Mouse (Mus musculus): ENCODE measurements around the gene Gm10142. TPM values are rescaled to one million over a fixed set of nuclear protein-coding genes. Genes with fewer than 3 reads are reported as not detected.

Gm10142 gene
- not detected in 2 replicates for polyA plus RNA-seq (2014; fragmentation: Nextera tagmentation; extraction: Ambion mirVana)

DNA sequence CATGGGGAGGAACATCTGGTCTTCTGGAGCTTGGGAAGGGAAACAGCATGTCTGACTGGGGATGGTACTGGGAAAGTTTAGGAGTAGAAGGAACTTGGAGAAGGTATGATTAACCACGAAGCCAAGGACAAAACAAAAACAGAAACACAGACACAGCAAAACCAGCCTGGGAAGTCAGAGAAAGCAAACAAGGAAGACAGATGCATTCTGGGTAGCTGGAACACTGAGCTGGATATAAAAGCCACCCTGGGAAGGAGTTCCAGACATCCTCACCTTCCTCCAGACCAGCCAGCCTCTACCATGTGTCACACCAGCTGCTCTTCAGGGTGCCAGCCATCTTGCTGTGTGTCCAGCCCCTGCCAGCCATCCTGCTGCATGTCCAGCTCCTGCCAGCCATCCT, at the start of gene Gm10142:
TSS of gene Gm10142 (plus strand) at position 301 of the 400 bp plus-strand sequence.
- no peak within 1 kb of the TSS for H3K4me2 ChIP-seq (ENCODE audit: low read length)
- ATAC-seq (no peak), DNase-seq (ENCODE audit: low spot score) (no peak)
- 92% methylated on average over 1 of the region's 1 CpGs for WGBS
- H3K36me3 ChIP-seq (ENCODE audit: control insufficient read depth, insufficient read depth, low read length) = no peaks in the 10 kb centered on the region
- no peak within 1 kb of the TSS for H3K27ac ChIP-seq (ENCODE audit: low read depth, low read length)
- no peaks in the 10 kb centered on the region for H3K4me1 ChIP-seq (ENCODE audit: control insufficient read depth, insufficient read depth, low read length)
- H3K4me3 ChIP-seq (ENCODE audit: low read depth, low read length) = no peak within 1 kb of the TSS
- no peak within 1 kb of the TSS for H3K9ac ChIP-seq (ENCODE audit: low read length)
- no peaks in the 10 kb centered on the region for H3K27me3 ChIP-seq (replicated peaks; ENCODE audit: control insufficient read depth, insufficient read depth, low read length)
- H3K9me3 ChIP-seq (replicated peaks; ENCODE audit: control insufficient read depth, low read length) = no peaks in the 10 kb centered on the region; the same call in 1 of the 2 replicates

DNA sequence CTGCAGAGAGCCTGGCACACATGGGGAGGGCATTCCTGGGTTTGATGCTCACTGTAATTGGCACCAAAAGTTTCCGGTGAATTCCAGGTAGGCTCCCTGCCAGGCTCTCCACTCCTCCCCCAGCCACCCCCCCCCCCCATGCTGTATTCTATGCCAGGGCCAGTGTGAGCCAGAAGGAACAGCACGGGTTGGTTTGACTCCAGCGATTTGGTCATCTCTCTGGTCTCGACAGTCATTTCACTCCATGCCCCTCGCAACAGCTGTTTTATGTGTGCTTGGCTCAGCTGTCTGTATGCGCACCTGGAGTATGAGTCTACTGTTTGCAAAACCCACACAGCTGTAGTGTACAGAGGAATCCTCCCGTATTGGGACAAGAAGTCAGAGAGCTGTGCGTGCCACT, 49.3 kb upstream of the Gm10142 start:
- H3K36me3 ChIP-seq (ENCODE audit: control insufficient read depth, insufficient read depth, low read length) = no peaks in the 10 kb centered on the region
- H3K4me3 ChIP-seq (ENCODE audit: low read depth, low read length) = no peak overlapping the region
- no peak overlapping the region for H3K27ac ChIP-seq (ENCODE audit: low read depth, low read length)
- no peak for ATAC-seq
- 79% methylated on average over 8 of the region's 8 CpGs for WGBS
- no peak overlapping the region for H3K9ac ChIP-seq (ENCODE audit: low read length)
- H3K9me3 ChIP-seq (replicated peaks; ENCODE audit: control insufficient read depth, low read length) = no peaks in the 10 kb centered on the region
- DNase-seq (ENCODE audit: low spot score) = no peak
- no peaks in the 10 kb centered on the region for H3K4me1 ChIP-seq (ENCODE audit: control insufficient read depth, insufficient read depth, low read length)
- no peak overlapping the region for H3K4me2 ChIP-seq (ENCODE audit: low read length)
- no peaks in the 10 kb centered on the region for H3K27me3 ChIP-seq (replicated peaks; ENCODE audit: control insufficient read depth, insufficient read depth, low read length)

GRCm38 (mm10) chr10:77667402-77667801, 48.2 kb upstream of the Gm10142 start:
- H3K9me3 ChIP-seq (replicated peaks; ENCODE audit: control insufficient read depth, low read length) = no peaks in the 10 kb centered on the region
- no peak overlapping the region for H3K9ac ChIP-seq (ENCODE audit: low read length)
- no peaks in the 10 kb centered on the region for H3K36me3 ChIP-seq (ENCODE audit: control insufficient read depth, insufficient read depth, low read length)
- WGBS = 82% methylated on average over 4 of the region's 4 CpGs
- no peak overlapping the region for H3K4me2 ChIP-seq (ENCODE audit: low read length)
- no peak overlapping the region for H3K27ac ChIP-seq (ENCODE audit: low read depth, low read length)
- no peak for DNase-seq (ENCODE audit: low spot score)
- H3K4me1 ChIP-seq (ENCODE audit: control insufficient read depth, insufficient read depth, low read length) = no peaks in the 10 kb centered on the region
- ATAC-seq = no peak
- no peaks in the 10 kb centered on the region for H3K27me3 ChIP-seq (replicated peaks; ENCODE audit: control insufficient read depth, insufficient read depth, low read length)
- no peak overlapping the region for H3K4me3 ChIP-seq (ENCODE audit: low read depth, low read length)

GRCm38 (mm10) chr10:77670710-77671109, 44.9 kb upstream of the Gm10142 start:
- no peak for ATAC-seq
- H3K27ac ChIP-seq (ENCODE audit: low read depth, low read length) = no peak overlapping the region
- no peaks in the 10 kb centered on the region for H3K9me3 ChIP-seq (replicated peaks; ENCODE audit: control insufficient read depth, low read length)
- no peaks in the 10 kb centered on the region for H3K27me3 ChIP-seq (replicated peaks; ENCODE audit: control insufficient read depth, insufficient read depth, low read length)
- H3K4me3 ChIP-seq (ENCODE audit: low read depth, low read length) = no peak overlapping the region
- H3K9ac ChIP-seq (ENCODE audit: low read length) = no peak overlapping the region
- no peaks in the 10 kb centered on the region for H3K4me1 ChIP-seq (ENCODE audit: control insufficient read depth, insufficient read depth, low read length)
- no peaks in the 10 kb centered on the region for H3K36me3 ChIP-seq (ENCODE audit: control insufficient read depth, insufficient read depth, low read length)
- no peak for DNase-seq (ENCODE audit: low spot score)
- WGBS = 79% methylated on average over 4 of the region's 4 CpGs
- no peak overlapping the region for H3K4me2 ChIP-seq (ENCODE audit: low read length)

DNA sequence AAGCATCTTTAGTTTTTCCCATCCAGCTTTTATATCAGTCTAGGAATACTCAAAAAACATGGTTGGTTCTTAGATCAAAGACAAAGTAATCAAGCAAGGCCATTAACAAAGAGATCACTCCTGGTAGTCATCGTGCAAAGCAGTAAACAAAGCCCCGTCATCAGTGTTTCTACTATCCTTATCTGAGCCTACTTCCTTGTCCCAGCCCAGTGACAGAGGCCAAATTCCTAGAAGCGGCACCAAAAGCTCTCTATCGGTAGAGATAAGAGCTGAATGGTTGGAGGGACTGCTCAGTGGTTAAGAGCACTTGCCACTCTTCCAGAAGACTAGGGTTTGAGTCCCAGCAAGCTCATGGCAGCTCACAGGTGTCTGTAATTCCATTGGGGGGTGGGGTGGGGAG, 44.1 kb upstream of the Gm10142 start:
- H3K36me3 ChIP-seq (ENCODE audit: control insufficient read depth, insufficient read depth, low read length) = no peaks in the 10 kb centered on the region
- no peak overlapping the region for H3K4me3 ChIP-seq (ENCODE audit: low read depth, low read length)
- H3K4me1 ChIP-seq (ENCODE audit: control insufficient read depth, insufficient read depth, low read length) = no peaks in the 10 kb centered on the region
- WGBS = 89% methylated on average over 4 of the region's 4 CpGs
- H3K9me3 ChIP-seq (replicated peaks; ENCODE audit: control insufficient read depth, low read length) = no peaks in the 10 kb centered on the region
- H3K27ac ChIP-seq (ENCODE audit: low read depth, low read length) = no peak overlapping the region
- H3K9ac ChIP-seq (ENCODE audit: low read length) = no peak overlapping the region
- no peaks in the 10 kb centered on the region for H3K27me3 ChIP-seq (replicated peaks; ENCODE audit: control insufficient read depth, insufficient read depth, low read length)
- H3K4me2 ChIP-seq (ENCODE audit: low read length) = no peak overlapping the region
- ATAC-seq = no peak
- DNase-seq (ENCODE audit: low spot score) = no peak

DNA sequence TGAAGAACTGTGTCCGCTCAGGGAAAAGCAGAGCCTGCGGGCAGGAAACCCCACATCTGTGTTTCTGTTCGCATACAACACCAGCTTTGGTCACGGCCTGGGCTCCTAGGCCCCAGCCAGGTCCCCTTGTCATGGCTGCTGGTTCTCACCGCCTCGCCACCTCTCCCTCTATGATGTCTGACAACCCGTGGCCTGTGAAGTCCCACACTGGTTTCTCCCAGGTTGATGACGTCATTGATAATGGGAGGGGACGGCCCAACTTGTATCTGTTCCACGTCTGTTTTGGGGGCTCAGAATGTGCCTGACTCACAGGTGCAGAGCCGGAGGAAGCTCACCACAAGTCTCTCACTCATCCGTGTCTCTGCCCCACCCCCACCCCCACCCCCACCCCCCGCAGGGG, 41.8 kb upstream of the Gm10142 start:
- 63% methylated on average over 13 of the region's 13 CpGs for WGBS
- Histone ChIP-seq H3K4me1 (ENCODE audit: control insufficient read depth, insufficient read depth, low read length) (peaks cover 9% of the 10 kb centered on the region), H3K27ac (ENCODE audit: low read depth, low read length) (no peak overlapping the region), H3K9me3 (replicated peaks; ENCODE audit: control insufficient read depth, low read length) (no peaks in the 10 kb centered on the region), H3K4me3 (ENCODE audit: low read depth, low read length) (no peak overlapping the region), H3K4me2 (ENCODE audit: low read length) (no peak overlapping the region), H3K36me3 (ENCODE audit: control insufficient read depth, insufficient read depth, low read length) (no peaks in the 10 kb centered on the region), H3K9ac (ENCODE audit: low read length) (no peak overlapping the region), H3K27me3 (replicated peaks; ENCODE audit: control insufficient read depth, insufficient read depth, low read length) (peaks cover 5% of the 10 kb centered on the region; the same call in 1 of the 2 replicates)
- no peak for DNase-seq (ENCODE audit: low spot score)
- no peak for ATAC-seq

DNA sequence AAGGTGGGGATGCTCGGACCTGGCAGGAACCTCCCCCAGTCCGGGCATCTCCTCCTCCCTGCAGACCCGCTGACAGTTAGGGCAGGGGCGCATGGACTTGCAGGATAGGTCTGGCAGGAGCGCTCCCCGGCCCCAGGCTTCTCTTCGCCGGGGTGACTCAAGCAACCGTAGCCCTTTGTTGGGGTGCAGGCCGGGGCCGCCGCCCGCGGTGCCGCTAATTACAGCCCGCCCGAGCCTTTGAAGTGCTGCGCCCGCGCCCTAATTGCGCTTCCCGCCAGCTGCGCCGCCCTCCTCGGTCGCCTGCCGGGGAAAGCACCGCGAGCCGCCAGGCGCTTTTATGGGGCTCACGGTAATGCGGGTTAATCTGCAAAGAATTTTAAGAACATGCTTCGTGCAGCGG, 38.0 kb upstream of the Gm10142 start:
- WGBS = 0% methylated on average over 35 of the region's 35 CpGs
- Histone ChIP-seq H3K9ac (ENCODE audit: low read length) (peak overlapping the region; percentile 46), H3K4me1 (ENCODE audit: control insufficient read depth, insufficient read depth, low read length) (peaks cover 9% of the 10 kb centered on the region), H3K36me3 (ENCODE audit: control insufficient read depth, insufficient read depth, low read length) (no peaks in the 10 kb centered on the region), H3K27ac (ENCODE audit: low read depth, low read length) (no peak overlapping the region), H3K4me2 (ENCODE audit: low read length) (peak overlapping the region; percentile 67), H3K4me3 (ENCODE audit: low read depth, low read length) (peak overlapping the region; percentile 25), H3K9me3 (replicated peaks; ENCODE audit: control insufficient read depth, low read length) (no peaks in the 10 kb centered on the region), H3K27me3 (replicated peaks; ENCODE audit: control insufficient read depth, insufficient read depth, low read length) (peaks cover 5% of the 10 kb centered on the region; the same call in 1 of the 2 replicates)
- DNase-seq (ENCODE audit: low spot score) (peak; percentile 64), ATAC-seq (peak; percentile 73)

DNA sequence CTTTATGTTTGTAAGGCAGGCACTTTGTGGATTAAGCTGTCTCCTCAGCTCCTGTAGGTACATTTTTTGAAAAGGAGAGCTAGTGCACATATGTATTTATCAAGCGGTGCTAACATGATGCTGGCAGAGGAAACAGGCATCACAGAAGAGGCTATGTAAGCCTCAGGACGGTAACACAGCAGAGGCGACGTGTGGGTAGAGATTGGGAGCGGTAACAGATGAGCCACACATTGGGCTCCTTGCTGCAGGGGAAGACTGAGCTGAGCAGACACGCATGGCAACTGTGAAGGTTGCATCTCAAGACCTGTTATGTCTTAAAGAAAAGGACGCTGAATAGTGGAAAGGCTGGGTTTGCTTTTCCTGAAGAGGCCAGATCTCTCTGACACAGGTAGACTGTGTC, 32.6 kb upstream of the Gm10142 start:
- H3K9me3 ChIP-seq (replicated peaks; ENCODE audit: control insufficient read depth, low read length) = no peaks in the 10 kb centered on the region
- DNase-seq (ENCODE audit: low spot score) (no peak), ATAC-seq (no peak)
- 75% methylated on average over 7 of the region's 7 CpGs for WGBS
- no peak overlapping the region for H3K4me3 ChIP-seq (ENCODE audit: low read depth, low read length)
- H3K9ac ChIP-seq (ENCODE audit: low read length) = no peak overlapping the region
- H3K4me2 ChIP-seq (ENCODE audit: low read length) = no peak overlapping the region
- H3K27ac ChIP-seq (ENCODE audit: low read depth, low read length) = no peak overlapping the region
- no peaks in the 10 kb centered on the region for H3K36me3 ChIP-seq (ENCODE audit: control insufficient read depth, insufficient read depth, low read length)
- H3K27me3 ChIP-seq (replicated peaks; ENCODE audit: control insufficient read depth, insufficient read depth, low read length) = peaks cover 8% of the 10 kb centered on the region; the same call in 1 of the 2 replicates
- H3K4me1 ChIP-seq (ENCODE audit: control insufficient read depth, insufficient read depth, low read length) = peaks cover 3% of the 10 kb centered on the region

DNA sequence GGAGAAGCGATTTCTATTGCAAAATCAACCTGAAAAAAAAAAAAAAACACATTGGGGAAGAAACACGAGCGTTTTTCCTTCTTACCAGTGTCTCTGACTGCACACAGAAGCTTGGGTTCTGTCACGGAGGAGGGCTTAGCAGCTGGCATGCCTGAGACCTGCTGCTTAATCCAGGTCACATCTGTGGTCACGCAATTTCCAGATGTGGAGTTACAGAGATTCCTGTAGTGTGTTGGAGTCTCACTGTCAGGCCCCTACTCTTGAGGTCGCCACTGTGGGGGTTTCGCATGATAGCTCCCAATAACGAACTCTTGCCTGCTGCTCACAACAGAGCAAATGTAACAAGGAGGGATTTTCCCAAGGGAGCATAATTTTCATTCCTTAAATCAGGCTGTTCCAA, 31.4 kb upstream of the Gm10142 start:
- no peaks in the 10 kb centered on the region for H3K36me3 ChIP-seq (ENCODE audit: control insufficient read depth, insufficient read depth, low read length)
- no peak overlapping the region for H3K9ac ChIP-seq (ENCODE audit: low read length)
- H3K4me1 ChIP-seq (ENCODE audit: control insufficient read depth, insufficient read depth, low read length) = no peaks in the 10 kb centered on the region
- DNase-seq (ENCODE audit: low spot score) = no peak
- H3K27me3 ChIP-seq (replicated peaks; ENCODE audit: control insufficient read depth, insufficient read depth, low read length) = peaks cover 6% of the 10 kb centered on the region; the same call in 1 of the 2 replicates
- no peak overlapping the region for H3K4me3 ChIP-seq (ENCODE audit: low read depth, low read length)
- WGBS = 38% methylated on average over 8 of the region's 8 CpGs
- ATAC-seq = no peak
- no peak overlapping the region for H3K4me2 ChIP-seq (ENCODE audit: low read length)
- no peak overlapping the region for H3K27ac ChIP-seq (ENCODE audit: low read depth, low read length)
- no peaks in the 10 kb centered on the region for H3K9me3 ChIP-seq (replicated peaks; ENCODE audit: control insufficient read depth, low read length)
